Mouse (Mus musculus): ENCODE results near the gene Sec14l4.

Sec14l4 gene

DNA sequence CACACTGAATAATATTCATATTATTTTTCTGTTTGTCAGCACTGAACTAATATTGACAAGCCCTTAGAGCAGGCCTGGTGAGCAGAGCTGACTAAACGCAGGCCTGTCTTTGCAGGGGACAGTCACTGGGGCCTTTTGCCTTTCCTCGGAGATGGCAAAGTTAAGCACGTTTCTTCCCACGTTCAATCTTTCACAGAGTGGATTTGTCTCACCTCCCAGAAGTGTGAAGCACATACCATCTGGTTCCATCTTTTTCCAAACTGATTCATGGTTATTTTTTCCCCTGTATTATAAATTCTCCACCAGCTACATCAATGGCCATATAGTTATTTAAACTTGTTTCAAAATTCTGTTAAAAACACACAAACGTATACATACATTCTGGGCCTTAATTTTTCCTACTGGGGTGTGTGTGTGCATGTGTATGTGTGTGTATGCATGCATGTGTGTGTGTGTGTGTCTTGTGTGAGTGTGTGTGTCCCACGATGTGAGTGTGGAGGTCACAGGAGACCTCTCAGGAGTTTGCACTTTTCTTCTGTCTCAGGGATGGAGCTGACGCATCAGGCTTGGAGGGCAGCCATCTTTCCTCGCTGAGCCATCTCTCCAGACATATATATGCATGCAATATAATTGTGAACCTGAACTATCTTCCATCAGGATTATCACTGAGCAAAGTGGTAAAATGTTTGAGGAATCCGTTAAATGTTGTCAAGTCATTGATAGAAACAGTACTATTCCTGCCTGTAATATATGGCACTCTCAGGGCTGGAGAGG is 3.5 kb upstream of the Sec14l4 start:
- DNase-seq: peak; percentile 24

DNA sequence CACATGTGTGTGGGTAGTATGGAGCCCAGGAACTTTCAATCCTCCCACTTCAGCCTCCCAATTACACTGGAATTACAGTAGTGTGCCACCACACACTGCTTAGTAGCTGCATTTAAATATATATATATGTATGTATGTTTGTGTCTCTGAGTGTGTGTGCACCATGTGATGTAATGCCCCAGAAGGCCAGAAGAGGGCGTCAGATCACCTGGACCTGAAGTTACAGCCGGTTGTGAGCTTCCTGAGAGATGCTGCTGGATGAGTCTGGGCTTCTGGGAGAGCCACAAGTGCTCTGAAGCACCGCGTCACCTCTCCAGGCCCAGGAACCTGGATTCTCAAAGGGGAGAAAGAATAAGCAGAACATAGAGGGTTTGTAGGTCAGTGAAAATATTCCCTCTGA is 1.9 kb upstream of the Sec14l4 start:
- no peak for DNase-seq

DNA sequence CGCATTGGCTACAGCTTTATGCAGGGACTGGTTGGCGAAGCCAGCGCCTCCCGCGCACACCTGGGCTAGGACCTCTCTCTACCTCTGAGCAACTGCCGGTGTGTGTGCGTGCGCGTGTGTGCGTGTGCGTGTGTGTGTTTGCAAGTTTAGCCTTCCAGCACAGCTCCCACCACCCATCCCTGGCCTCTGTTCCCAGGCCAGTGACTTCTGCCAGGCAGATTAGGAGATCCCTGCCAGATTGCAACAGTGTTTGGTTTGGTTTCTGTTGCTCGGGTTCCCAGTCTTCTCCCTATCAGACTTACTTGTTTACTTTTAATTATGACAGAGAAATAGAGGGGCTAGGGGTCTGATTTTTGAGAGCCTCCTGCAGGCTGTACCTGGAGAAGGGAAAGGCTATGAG is 699 bp downstream of the Sec14l4 start:
- no peak for DNase-seq

DNA sequence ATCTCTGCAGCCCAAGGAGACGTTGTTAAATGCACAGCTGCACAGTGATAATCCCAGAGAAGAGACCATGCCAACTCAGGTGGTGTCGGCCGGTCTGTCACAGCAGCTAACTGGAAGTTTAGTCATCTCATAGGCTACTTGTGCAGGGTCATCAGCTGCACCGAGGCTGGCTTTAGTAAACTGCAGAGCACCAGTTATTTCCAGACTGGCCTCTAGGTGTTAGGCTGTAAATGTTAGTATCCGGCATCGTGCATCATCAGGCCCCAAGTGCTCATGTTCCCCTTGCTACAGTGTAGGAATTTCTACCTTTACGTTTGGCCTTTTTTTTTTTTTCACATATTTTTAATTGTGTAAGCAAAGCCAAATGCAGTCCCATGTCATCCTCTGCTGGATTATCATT is 2.2 kb downstream of the Sec14l4 start:
- no peak for DNase-seq

DNA sequence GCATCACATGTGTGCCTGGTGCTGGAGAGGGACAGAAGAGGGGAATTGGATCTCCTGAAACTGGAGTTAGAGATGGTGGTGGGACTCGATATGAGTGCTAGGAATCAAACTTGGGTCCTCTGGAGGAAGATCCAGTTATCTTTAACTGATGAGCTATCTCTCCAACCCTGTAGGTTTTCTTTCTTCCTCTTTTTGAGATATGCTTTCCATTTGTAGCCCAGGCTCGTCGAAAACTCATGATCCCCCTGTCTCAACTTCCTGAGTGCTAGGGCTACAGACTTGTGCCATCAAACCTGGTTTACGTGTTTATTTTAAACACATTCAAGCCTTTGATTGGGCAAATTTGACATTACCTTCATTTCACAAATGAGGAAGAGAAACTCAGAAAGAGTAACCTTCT is 2.9 kb downstream of the Sec14l4 start:
- no peak for DNase-seq

DNA sequence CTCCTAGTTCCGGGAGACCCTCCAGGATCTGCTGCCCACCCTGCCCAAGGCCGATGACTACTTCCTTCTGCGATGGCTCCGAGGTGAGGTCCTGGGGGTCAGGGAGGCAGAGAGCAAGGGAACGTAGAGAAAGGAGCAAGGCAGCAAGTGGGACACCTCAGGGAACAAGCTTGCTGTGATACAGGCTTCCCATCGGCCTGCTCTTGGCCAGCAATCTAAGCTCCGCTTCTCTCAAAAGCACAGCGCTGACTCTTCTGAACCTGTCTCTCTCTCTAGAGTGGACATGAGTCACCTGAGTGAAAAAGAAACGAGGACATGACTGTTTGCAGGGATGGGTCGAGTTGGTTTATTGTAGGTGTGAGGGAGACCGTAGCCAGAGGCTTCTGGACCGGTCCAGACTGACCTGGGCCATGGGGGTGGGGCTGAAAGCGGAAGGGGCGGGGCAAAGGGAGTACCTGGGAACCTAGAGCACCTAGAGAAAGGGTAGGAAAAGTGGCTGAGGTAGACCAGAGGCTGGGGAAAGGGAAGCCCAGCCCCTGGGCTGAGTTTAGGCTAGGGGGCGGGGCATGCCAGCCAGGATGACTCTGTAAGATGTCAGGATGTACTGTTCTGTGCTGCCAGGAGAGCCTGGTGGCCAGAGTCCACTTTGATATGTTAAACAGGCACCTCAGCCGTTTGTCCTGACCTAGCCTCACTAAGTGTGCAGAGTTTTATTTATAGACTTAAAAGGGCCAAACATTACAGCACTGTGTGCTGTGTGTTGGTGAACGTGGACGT is 4.0 kb downstream of the Sec14l4 start:
- DNase-seq: no peak

DNA sequence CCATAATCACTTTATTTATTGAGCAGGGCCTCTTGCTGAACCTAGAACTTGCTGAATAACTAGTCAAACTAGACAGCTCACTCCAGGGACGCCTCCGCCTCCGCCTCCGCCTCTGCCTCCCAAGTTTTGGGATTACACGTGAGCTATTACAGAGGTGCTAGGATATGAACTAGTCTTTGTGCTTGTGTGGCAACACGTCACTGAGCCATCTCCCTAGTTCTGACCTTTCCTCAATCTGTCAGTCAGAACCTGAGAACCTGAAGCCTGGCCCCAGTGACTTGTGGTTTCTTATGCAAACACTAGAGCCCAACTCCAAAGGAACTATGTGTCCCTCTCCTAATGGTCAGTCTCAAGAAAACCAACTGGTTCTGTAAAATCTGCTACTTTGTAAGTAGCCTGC is 4.7 kb downstream of the Sec14l4 start:
- no peak for DNase-seq

DNA sequence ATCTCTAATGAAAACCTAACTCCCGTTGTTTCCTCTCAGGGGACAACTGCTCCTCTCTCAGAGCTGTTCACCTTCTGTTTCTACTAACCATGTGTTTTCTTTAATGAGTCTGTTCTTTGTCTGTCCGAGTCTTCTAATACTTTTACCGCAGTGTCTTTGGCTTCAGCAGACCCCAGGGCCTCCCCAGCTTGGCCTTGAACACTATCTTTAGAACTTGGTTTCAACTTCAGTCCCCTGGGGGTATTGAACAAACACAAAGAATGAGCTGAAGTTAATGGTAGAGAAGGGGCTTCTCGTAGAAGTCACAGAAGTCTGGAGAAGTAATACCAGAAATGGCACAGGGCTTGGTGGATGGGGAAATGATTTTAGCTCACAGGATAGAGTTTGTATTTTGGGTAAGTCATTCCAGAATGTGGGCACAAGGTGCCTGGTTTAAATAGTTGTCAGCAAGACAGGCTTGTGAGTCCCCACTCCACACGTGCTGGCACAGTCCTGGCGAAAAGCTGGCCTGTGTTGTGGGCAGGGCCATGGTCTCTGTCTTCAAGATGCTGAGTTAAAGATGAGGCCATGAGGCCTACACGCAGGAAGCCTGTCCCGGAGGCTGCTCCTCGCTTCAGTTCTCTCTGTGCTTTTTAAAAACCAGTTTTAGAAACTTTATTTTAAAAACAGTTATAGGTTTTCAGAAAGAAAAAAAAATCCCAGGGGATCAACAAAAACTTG is 5.3 kb downstream of the Sec14l4 start:
- DNase-seq: no peak

DNA sequence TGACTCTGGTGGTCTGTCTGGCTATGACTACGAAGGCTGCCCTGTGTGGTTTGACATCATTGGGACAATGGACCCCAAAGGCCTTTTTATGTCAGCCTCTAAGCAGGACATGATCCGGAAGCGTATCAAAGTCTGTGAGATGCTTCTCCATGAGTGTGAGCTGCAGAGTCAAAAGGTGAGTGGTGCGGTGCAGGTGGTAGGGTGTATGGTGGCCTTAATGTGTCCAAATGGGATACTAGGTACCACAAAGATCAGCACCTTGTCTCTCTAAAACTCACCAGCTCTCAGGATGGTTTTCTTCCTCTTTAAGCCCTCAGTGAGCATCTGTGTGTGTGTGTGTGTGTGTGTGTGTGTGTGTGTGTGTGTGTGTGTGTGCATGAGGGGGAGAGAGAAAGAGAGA is 8.7 kb downstream of the Sec14l4 start:
- DNase-seq: no peak

DNA sequence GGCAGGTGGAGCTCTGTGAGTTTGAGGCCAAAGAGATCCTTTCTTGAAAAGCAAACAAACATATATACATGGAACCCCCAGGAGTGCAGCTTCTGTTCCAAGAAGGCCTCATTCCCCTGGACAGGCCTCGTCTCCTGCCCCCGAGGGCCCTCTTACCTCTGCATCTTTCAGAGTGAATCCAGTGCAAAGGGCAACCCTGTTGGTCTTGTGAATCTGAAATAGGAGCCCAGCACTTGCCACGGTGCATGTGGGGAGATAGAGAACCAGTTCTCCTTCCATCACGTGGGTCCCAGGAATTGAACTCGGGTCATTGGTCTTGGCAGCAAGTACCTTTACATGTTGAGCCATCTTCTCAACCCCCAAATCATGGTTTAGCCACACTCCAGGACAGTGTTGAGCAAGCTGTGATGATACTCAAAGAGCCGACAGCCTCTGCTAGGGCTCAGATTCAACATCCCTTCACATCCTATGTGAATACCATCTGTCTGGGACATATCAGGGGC is 9.9 kb downstream of the Sec14l4 start:
- no peak for DNase-seq

DNA sequence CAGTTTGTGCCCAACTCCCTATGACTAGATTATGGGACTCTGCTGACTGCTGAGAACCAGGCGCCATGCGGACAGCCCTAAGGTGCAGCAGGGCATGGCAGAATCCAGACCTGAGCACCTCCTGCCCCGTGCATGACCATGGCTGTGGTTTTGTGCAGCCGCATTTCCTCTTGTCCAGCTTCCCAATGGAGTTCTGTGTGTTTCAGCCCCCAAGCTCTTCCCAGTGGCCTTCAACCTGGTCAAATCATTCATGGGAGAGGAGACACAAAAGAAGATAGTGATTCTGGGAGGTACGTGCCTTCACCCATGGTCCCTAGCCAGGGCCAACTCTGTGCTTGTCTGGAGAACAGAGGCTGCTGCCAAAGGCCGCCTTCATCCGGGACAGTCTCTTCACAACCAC is 11.8 kb downstream of the Sec14l4 start:
- DNase-seq: no peak

DNA sequence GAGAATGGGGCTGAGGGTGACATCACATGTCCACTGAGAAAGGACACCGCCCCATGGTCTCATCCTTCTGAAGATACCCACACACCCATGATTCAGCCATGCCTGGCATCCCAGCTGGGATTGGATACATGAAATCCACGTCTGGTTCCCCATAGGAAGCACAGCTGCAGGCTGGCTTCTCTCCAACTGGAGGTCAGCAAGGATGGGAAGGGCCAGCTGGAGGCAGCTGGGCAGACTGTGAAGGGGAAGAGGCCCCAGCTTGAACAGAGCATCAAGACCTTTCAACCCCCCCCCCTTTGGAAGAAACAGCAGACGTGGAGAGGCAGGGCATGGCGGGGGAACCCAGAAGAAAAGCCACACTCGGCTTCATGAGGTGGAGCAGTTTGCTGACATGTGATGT is 15.3 kb downstream of the Sec14l4 start:
- DNase-seq: no peak

DNA sequence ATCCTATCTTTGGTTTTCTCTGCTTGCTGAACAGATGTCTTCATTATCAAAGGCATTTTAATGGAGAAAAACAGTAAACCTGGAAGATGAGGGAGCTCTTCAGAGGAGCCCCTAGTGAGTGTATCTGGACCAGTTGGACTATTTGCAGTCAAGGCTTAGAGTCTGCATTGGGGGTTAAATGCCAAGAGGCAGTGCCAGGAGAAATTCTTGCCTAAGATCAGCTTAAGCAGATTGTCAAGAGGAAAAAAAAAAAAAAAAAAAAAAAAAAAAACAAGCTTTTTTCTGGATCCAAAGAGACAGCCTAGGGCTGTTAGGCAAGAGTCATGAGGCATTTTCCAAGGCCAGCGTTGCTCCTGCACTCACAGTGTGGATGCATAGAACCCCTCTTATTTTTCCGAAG is 16.5 kb downstream of the Sec14l4 start:
- no peak for DNase-seq

DNA sequence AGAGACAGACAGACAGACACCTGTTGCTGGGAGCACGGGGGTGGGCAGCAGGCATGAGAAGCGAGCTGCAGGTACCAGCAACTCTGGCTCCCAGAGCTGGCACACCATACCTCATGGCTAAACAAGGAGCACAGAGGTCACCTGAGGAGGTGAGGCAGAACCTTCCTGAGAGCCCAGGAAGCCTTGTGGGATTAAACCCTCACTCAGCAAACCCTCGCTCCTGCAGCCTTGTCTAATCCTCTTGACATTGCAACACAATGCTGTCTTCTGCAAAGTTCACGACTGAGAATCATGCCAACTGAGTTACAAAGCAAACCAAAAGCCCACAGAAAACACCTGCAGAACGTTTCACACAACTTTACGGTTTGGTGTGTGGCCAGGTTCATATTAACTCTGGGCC is 17.2 kb downstream of the Sec14l4 start:
- no peak for DNase-seq

DNA sequence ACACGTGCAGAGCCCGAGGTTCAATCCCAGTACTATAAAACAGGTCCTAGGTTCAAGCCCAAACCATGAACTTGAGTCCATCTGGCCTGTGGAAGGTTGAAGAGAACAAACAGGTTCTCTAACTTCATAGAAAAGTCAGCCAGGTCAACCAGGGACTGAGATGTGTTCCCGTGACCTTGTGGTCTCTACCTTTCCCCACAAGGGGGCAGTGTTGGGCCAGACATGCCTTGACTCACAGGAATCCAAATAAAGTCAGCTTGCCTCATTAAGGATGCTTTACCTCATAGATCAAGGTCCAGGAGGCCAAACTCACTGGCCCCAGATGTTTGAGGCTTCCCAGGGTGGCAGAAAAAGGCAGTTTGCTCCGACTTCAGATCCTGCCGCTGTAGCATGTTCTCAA is 22.3 kb downstream of the Sec14l4 start:
- peak; percentile 53 for DNase-seq

DNA sequence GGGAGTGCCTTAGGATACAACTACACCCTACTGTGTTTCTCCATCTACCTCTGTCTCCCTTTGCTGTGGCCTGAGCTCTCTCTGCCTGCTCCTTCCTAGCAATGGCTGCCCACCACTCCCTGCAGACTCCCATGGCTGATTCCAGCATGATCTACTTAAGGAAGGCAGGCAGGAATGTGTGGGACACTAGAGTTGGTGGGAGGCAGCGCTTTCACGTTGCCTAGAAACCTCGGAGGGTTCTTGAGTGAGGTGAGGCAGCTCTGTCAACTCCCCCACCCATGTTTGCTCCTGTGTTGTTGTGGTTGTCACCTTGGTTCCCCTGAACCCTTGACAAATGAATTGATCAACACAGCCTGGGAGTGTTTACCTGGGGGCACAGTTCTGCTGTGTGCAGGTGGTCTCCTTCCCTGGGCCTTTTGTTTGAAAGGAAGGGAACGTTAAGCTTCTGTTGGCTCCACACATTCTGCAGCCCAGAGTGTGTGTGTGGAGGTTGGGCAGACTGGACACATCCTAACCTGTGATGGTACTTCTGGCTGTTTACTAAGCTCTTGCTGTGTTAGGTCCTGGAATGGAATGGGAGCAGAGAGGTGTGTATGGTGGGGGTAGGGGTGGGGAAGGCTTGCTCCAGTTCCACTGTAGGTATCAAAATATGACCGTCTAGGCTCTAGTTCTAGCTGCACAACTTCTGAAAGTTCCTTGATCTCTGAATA is 29.8 kb downstream of the Sec14l4 start:
- no peak for DNase-seq

DNA sequence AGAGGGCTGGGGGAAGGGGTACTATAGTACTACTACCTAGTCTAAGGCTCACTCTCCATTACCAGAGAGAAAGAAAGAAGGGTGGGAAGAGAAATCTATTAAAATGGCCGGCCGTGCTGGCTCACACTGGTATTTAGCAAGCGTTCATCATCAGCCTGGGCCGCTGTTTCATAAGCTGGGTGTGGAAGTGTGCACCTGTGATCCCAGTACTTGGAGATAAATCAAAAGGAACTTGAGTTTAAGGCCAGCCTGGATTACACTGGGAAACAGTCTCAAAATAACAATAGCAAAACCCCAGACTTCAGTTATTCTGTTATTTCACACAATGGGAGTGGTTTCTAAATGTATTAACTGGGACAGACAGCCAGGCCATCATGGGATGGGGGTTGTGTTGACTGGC is 31.3 kb downstream of the Sec14l4 start:
- no peak for DNase-seq

DNA sequence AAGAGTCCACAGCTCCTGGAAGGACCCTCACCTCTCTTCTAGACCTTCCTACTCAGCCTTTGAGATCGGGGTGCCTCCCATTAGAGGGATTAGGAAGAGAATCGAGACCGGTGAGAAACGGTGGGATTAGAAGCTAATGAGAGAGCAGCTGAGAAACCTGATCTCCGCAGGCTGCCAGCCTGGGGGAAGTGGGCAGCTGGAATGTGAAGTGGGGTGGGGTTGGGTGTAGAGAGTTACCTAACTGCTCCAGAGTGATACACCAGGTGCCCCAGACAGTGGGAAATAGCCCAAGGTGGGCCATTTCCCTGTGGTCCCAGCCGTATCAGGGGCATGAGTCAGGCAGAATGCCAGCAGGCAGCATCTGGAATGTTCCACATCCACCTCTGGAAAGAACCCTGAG is 31.7 kb downstream of the Sec14l4 start:
- DNase-seq: no peak

DNA sequence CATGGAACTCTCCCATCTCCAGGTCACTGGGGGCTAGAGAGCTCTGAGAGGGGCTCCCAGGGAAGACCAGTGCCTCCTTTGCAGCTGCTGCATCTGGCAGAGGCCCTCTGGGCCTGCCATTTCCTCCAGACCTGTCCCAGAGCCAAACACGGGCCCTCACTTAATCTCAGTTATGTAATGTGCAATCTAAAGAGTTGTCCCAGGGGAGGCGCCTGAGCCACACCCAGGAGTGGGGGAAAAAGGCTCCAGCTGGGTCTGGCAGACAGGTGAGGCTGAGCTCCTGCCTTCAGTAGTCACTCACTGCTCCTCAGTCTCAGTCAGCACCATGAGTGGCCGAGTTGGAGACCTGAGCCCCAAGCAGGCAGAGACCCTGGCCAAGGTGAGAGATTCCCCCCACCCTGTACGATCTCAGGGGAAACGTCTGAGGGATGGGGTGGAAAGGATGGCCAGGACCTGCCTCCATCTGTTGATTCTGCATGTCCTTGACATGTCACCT is 33.4 kb downstream of the Sec14l4 start, which contains the start of gene Sec14l3:
Sec14l3 (plus strand) TSS at position 215 of the 496 bp plus-strand sequence.
- DNase-seq: no peak

DNA sequence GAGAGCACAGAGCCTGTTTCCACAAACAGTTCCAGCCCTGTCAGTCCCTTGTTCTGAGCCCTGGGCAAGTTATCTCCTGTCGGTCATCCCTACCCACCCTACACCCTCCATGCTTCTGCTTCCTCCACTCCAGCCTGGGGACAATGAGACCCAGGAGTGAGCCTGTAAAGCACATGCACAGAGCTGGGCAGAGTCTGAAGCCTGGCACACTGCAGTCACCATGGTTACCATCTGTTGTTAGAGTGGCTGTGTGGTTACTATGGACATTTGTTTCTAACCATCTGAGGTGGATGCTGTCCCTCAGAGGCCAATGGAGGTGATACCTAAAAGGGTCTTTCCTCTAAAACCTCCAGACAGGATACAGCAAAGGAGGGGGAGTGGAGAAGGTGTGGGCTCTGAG is 38.4 kb downstream of the Sec14l4 start:
- peak; percentile 52 for DNase-seq

DNA sequence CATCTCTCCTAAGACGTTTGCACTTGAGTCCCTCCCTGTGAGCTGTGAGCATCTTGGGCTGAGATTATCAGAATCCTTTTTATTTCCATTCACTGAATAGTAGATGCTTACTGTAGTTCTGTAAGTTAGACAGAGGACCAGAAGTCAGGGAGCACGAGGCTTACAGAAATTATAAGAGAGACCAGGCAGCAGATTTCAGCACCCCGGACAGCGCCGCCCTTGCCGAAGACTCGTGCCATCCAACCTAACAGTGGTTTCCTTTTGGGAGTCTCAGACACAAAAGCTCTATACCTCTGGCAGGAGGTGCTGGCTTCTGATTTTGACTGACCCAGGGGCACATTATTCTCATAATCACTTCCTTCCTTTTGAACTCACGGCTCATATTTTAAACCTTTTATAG is 45.4 kb downstream of the Sec14l4 start:
- no peak for DNase-seq

DNA sequence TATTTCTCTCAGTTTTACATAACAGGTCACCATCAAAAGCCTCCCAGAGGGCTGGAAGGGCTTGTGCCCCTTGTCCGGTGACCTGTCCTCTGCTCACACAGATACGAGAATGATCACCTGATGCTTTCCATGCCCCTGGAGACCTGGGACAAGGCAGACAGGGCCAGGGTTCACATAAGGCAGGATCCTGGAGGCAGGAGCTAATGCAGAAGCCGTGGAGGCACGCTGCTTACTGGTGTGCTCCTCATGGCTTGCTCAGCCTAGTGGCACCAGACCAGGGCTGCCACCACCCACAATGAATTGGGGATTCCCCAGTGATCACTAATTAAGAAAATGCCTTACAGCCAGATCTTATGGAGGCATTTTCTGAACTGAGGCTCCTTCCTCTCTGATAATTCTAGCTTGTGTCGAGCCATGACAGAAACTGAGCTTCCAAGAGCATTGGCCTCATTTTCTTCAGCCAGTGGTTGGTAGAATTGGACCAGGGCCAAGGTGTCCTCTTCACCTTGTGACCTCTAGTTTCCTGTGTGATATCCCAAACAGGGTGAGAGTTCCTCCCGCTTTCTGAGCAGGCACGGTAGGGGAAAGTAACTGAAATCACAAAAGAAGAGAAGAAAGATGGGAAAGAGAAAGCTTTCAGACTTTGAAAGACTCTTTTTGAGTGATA is 47.1 kb downstream of the Sec14l4 start:
- DNase-seq: no peak

Measured in layer of hippocampus, adult 9-11 months (tissue).